Mouse (Mus musculus): ENCODE data around the gene Unc13b. TPM values are rescaled to one million over a fixed set of nuclear protein-coding genes. Genes with fewer than 3 reads are reported as not detected.

Gene Unc13b
- total RNA-seq (2014; fragmentation: Nextera tagmentation) (2.5 and 2.9 TPM in 2 replicates), total RNA-seq (2017) (0.52 and 3.2 TPM in 2 replicates)

DNA sequence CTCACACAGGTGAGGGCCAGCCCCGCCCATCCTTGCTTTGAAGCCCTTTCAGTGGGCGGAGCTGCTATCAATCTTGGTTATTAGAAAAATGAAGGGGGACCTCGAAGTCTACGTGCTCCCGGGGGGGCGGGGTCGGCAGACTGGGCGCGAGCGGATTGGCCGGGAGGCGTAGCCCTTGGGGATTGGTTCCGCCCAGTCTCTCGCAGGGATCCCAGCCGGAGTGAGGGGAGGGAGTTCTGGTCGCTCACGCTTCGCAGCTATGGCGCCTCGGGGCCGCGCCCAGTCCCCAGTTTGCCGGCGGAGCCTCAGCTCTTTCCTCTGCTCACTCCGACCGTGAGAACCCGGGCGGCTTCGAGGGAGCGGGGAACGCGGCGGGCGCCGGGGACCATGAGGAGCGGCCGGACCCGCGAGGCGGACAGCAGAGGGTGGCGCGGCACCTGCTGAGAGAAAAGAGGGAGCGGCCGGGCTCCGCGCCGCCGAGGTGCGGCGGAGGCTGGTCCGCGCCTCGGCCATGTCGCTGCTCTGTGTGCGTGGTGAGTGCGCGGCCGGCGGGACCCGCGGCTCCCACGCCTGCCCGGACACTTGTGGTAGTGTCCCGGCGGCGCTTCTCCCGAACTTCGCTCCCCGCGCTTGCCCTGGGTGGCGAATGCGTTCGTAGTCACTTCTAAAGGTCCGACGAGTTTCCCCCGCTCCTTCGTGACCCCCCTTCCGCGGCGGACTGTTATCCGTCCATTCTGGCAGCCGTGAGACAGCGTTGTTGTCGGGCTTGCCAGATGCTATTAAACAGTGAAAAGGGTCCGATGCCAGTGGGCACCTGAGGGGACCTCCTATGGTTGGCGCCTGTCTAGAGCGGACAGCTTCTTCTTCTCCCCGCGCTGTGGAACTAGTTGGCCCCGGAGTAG, at the start of gene Unc13b:
Gene Unc13b, plus strand, starts transcription at position 201 of the 902 bp plus-strand sequence.
- peak; percentile 100 for ATAC-seq (replicated peaks; ENCODE audit: low FRiP score, low TSS enrichment, poor library complexity, severe bottlenecking)

DNA sequence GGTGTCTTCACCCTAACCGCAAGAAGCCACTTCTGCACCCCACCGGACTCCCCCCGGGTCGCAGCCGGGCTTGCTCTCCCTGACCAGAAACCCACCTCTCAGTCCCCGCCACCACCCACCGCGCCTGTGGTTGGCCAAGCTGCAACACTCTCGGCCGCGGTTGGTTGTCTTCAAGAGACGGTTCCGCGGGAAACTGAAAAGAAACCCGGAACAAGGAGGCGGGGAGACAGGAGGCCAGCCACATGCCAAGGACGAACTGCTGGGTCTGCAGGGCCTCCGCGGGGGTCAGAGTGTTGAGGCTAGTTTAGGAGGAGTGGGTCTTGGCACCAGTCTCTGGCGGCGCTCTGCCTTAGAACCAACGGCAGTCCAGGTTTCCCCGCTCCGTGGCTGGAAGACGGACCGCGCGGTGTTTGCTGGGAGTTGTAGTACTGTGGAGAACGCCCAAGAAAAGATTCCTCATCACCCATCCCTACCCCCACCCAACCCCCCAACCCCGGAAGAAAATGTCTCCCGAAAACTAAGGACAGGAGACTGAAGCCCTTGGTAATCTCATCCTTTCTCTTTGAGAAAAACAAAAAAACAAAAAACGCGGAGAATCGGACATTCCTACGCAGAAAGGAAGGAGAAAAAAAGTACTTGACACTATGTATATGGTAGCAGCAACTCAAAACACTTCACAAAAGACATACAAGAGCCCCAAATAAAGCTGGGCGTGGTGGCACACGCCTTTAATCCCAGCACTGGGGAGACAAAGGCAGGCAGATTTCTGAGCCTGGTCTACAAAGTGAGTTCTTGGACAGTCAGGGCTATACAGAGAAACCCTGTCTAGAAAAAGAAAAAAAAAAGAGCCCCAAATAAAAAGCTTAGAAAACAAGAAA, 48.4 kb upstream of the Unc13b start, which contains the start of gene Fancg:
Gene Fancg, minus strand, starts transcription at position 346 of the 878 bp plus-strand sequence.
- peak; percentile 89 for ATAC-seq (replicated peaks; ENCODE audit: low FRiP score, low TSS enrichment, poor library complexity, severe bottlenecking)

DNA sequence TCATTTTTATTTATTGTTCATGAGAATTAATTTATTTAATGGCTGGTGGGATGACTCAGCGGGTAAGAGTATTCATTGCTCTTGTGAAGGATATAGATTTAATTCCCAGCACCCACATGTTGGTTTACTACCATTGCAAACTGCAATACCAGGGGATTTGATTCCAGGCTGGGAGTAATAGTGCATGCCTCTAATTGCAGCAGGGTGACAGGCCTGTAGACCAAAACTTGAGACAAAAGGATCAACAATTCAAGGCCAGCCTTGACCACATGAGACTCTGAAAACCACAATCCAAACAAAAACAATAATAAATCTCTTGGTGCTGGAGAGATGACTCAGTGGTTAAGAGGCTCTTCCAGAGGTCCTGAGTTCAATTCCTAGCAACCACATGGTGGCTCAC, 46.7 kb upstream of the Unc13b start:
- ATAC-seq (replicated peaks; ENCODE audit: low FRiP score, low TSS enrichment, poor library complexity, severe bottlenecking) = no peak

DNA sequence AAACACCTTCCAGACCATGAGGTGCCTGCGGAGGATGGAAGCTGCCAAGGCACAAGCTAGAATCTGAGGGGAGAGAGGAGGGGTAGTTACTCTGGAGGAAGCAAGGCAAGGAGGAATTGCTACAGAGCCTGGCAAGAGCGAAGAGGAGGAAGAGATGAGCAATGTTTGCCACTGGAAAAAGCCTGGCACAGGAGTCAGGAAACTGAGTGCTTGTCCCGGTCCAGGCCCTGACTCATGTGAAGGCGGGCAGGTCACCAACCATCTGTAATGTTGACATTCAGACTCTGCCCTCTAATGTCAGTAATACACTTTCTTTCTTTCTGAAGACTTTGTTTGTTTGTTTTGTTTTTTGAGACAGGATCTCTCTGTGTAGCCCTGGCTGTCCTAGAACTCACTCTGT, 40.6 kb upstream of the Unc13b start:
- ATAC-seq (replicated peaks; ENCODE audit: low FRiP score, low TSS enrichment, poor library complexity, severe bottlenecking) = no peak

DNA sequence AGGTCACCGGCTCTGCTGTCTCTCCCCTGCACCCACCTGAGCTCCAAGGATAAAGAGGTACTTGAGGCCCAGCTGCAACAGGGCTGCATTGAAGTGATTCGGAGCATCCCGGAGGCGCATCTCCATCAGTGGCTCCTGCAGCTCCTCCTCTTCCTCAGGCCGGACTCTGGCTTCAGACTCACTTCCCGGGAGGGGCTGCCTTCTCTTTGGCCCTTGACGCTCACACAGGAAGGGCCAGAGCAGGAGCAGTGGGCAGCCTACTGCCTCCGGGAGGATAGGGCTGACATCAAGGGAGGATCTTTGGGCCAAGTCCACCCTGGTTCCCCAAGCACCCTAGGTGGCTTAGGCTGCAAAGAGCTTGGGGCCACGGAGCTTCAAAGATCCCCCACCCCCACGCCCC, 39.6 kb upstream of the Unc13b start:
- no peak for ATAC-seq (replicated peaks; ENCODE audit: low FRiP score, low TSS enrichment, poor library complexity, severe bottlenecking)

DNA sequence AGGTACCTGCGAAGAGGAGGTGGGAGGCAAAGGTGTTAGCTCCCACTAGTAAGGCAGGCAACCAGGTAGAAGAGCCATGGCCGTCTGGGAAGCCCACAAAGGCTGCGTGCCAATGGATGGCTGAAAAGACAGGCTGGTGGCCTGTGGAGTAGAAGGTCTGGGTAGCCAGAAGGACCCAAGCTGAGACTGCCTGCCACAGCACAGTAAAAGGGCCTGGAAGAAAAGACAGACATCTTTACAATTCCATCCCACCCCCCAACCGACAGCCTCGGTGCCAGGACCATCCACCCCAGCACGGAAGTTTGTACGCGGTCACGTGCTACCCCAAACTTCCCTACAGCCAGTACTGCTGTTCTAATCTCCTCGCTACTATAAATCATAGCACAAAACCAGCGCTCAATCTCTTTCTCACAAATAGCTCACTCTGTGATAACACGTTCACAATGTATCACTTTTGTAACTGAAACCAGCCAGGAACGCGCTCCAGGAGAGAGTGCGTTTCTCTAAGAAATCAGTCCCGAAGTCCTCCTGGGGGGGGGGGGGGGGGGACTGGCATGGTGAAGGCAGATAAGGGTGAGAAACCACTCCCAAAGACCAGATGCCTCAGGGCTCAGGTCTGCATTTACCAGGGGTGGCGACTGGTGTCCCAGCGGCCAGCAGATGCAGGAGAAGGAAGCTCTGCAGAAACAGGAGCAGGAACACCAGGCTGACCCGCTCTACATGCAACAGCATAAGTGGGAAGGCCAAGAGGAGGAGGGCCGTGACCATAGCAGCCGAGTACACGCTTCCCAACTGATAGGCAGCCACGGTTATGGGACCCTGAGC, 38.9 kb upstream of the Unc13b start:
- peak; percentile 59 for ATAC-seq (replicated peaks; ENCODE audit: low FRiP score, low TSS enrichment, poor library complexity, severe bottlenecking)

DNA sequence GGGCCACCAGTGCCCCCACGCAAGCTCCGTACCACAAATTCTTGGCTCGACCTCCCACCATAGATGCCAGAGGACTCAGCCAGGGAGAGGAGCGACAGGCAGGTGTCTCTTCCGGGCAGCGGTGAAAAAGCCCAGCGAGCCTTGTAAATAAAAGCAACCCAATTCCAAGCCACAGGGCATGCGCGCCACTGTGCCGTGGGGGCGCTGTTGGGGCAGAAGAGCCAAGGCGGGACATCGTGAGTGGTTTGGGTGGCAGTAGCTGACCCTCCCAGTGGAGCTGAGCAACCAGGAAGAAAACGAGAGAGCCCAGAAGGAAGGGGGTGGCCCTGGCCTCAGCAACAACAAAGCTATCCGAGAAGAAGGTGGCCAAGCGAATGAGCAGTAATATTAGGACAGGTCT, 37.9 kb upstream of the Unc13b start:
- no peak for ATAC-seq (replicated peaks; ENCODE audit: low FRiP score, low TSS enrichment, poor library complexity, severe bottlenecking)

DNA sequence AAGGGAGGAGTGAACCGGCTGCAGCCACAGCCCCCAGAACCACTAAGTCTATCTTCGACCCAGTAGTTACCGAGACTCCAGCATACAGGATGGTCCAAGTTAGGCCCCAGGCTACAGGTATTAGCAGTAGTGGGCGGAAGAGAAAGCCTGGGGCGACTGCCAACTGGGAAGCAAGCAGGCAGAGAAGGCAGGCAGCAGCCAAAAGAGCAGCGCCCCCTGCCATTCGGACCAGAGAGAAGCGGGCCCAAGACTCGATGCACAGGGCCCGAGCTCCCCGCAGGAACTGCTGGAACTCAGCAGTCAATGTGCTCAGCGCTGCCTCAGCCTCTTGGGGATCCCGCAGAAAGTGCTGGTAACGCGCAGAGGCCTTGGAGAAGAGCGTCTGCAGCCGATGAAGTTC, 37.4 kb upstream of the Unc13b start:
- ATAC-seq (replicated peaks; ENCODE audit: low FRiP score, low TSS enrichment, poor library complexity, severe bottlenecking) = no peak

DNA sequence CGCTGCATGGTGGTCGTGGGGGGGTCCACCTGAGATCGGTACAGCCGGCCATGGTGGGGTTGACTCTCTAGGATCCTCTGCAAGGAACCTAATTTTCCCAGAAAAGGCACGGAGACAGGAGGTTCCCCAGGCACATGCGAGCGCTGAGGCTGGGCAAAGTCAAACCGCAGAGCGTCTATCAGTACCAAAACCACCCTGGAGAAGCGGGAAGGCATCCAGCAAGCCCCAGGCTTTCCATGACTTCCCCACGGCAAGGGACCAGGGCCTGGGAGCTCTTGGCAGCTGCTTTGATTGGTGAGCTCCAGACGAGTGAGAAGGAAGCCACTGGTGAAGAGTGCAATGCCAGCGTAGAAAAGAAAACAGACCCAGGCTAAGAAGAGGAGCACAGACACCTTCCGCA, 34.1 kb upstream of the Unc13b start:
- ATAC-seq (replicated peaks; ENCODE audit: low FRiP score, low TSS enrichment, poor library complexity, severe bottlenecking) = no peak

DNA sequence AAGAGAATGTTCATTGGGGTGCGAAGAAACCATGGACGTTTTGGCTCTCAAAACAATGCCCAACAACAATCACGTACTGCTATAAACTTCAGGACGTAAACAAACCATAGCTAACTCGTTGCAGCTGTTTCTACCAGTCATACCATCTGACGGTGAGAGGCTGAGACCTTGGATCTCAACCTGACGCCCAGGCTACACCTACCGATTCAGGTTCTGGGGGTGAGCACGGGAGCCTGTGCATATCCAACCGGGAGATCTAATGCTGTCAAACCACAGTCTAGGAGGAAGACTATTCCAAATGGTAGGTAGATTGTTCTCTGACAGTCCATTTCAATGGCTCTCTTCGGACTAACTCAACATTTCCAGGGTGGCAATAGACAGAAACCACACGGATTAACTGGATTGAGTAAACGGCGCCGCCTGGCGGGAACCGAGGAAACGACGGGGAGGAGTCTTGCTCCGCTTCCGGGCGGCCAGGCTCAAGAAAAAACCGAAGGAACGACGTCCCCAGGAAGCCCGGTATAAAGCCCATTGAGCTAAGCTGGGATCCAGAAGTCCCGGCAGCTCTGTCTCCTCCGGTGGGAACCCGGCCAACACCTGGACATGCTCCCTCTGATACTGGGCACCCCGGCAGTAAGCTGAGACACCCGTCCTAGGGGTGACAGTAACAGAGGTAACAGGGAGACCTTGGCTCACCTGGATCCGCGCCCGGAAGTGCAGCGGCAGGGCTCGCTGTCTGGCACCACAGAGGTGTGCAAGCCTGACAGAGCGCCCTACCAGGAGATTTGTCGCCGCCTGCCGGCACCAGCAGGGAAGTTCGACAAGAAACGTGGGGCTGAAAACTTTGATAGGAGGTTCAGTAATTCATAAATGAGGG, 33.4 kb upstream of the Unc13b start, which contains the start of gene Pigo:
Gene Pigo, minus strand, starts transcription at position 736 of the 877 bp plus-strand sequence.
- ATAC-seq (replicated peaks; ENCODE audit: low FRiP score, low TSS enrichment, poor library complexity, severe bottlenecking) = peak; percentile 90

DNA sequence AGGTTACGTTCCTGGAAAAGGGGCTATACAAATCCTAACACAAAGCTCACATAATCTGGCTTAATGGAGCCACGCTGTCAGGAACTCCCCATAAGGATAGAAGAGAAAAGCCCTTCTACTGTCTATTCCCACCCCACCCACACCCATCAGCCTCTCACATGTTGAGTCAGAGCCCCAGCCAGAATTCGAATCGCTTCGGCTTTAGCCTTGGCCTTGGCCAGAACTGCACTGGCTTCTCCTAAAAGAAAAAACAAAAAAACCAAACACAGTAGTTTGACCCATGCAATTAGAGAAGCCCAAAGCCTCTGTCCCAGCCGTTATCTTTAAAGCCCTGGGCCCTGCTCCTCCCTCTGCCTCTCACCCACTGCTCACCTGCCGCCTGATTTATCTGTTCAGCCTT, 29.6 kb upstream of the Unc13b start:
- no peak for ATAC-seq (replicated peaks; ENCODE audit: low FRiP score, low TSS enrichment, poor library complexity, severe bottlenecking)

DNA sequence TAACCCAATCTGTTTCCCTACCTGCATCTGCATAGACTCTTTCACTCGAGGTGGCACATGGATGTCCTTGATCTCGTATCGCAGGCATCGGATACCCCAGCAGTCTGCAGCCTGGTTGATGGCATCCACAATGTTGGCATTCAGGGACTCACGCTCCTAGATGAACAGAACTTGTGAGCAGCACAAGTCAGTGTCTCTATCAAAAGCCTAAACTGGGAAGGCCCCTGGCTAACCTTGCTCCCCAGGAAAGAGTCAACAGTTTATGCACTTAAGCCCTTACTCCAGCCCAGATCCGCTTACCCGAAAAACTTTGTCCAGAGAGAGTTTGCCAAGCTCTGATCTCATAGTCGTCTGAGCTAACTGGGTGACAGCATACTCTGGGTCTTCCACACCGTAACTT, 29.0 kb upstream of the Unc13b start:
- no peak for ATAC-seq (replicated peaks; ENCODE audit: low FRiP score, low TSS enrichment, poor library complexity, severe bottlenecking)

DNA sequence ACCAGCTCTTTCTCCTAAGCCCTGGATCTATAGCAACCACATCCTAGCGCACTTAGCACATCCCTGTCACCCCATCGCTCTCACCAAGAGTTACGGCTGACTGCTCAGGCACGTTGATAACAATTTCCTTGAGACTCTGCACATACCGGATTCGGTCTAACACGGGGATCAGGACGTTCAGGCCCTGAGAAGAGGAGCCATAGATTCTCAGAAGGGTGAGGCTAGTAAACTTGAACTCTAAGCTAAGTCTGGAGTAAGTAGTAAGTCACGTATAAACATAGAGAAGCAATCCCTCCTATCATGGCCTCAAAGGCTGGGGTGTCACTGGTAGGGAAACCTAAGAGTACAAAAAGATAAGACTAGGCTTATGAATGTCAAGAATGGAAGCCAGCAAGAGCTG, 28.4 kb upstream of the Unc13b start:
- no peak for ATAC-seq (replicated peaks; ENCODE audit: low FRiP score, low TSS enrichment, poor library complexity, severe bottlenecking)

DNA sequence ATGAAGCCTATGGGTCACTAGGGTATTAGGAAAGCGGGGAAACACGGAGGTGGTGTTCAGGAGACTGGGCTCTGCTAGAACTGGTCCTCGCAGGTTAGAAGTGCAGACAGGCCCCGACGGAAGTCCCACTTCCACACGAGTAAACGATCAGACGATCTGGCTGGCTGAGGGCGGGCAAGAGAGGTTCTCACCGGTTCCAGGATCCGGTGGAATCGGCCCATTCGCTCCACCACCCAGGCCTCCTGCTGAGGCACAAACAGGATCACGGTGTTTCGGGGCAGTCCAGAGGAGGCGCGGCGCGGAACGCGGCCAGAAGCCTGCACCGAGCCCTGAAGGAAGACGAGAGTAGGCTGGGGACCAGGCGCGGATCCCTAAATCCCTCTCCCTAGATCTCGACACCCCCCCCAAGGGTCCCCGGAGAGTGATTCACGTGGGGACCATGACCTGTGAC, 27.9 kb upstream of the Unc13b start:
- ATAC-seq (replicated peaks; ENCODE audit: low FRiP score, low TSS enrichment, poor library complexity, severe bottlenecking) = peak; percentile 41

DNA sequence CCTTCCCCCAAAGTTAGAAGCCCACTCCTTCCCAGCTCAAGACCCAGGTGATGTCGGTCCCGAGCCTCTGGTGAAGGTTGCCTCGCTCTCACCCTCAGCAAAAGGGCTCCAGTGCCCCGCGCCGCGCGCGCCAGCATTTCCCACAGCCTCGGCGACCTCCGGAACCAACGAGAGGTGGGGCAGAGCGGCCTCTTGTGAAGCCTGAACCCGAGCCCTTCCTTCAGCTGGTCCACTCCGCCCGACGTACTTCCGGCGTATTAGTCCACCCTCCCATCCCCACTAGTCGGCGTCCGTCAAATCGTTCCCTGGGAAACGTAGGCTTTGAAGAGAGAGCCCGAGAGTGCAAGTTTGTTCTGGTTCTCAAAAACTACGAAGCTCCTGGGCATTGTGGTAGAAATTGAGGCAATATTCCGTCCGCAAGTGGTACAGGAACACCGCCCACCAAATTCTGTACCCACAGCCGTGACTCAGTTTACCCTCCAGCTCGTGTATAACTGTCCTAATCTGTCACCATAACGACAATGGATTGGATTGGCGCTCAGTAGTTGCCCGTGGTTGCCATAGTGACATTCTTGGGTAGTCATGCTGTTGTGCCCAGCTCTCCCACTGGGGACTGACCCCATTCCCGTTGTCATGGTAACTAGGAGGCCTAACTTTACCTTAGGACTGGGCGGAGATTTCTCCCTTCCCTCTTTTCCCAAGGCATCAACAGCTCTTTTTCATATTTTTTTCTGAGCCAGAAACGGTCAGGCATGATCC, 27.3 kb upstream of the Unc13b start, which contains the start of gene Stoml2:
Gene Stoml2, minus strand, starts transcription at position 474 of the 759 bp plus-strand sequence.
- ATAC-seq (replicated peaks; ENCODE audit: low FRiP score, low TSS enrichment, poor library complexity, severe bottlenecking) = peak; percentile 95

DNA sequence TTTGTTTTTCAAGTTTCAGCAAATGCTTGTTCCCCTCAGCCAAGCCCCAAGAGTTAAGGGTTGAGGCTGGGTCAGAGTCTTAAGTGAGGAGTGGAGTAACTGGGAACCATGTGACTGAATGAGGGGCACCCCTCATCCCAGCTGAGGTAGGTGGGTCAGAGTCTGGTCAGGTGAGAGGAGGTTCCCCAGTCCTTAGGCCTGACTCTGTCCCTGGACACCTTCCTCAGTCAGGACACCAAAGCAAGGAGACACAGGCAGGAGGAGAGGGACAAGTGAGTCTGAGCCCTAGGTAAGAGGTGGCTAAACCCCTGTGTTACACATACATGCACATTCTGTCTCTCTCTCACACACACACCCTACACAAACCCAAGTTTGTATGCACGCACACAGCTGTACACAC, 26.3 kb upstream of the Unc13b start:
- ATAC-seq (replicated peaks; ENCODE audit: low FRiP score, low TSS enrichment, poor library complexity, severe bottlenecking) = no peak

DNA sequence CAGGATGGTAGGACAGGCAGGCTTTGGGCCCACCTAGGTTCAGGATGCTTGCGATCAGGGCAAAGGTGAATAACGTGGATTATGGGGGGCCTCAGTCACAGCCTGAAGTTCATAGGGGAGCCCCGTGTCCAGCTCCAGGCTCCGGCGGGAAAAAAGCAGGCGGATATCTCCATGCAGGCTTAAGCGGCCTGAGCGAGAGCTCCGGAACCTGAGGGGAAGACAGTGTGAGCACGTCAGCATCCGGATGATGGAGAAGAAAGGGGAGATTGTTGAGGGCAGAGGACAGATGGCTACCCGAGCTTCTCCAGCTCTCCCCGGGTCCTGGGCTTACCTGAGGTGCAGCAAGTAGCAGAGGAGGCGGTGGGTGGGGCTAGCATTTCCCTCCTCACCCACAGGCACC, 25.3 kb upstream of the Unc13b start:
- ATAC-seq (replicated peaks; ENCODE audit: low FRiP score, low TSS enrichment, poor library complexity, severe bottlenecking) = no peak

DNA sequence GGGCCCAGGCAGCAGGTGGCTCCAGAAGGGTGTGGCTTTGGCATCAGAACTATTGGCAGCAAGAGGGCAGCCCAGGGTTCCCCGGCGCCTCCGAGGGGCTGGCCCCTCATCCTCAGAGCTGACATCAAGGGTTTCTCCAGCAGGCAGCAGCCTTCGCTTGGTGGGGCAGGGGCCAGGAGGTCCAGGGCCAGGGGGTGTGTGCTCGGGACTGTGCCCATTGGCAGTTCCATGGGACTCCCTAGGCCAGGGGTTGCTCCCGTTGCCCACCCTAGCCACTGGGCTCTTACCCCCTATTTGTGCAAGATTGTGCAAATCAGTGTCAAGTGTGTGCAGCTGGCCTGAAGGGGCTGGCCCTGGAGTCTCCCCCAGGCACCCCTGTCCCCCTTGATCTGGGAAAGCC, 22.9 kb upstream of the Unc13b start:
- no peak for ATAC-seq (replicated peaks; ENCODE audit: low FRiP score, low TSS enrichment, poor library complexity, severe bottlenecking)

Measured in megakaryocyte-erythroid progenitor cell, adult 5-6 weeks (primary cell).